Mouse (Mus musculus) liver, embryonic 14.5 days (tissue): ENCODE measurements around the gene Olfr878.

ENCODE experiments used
- CTCF ChIP-seq: IDR thresholded peaks from 2 replicates; pipeline ENCODE4 v1.5.1; 2016; ENCODE audit warnings: antibody characterized with exemption, low read depth, control low read depth
- EP300 ChIP-seq: IDR thresholded peaks from 2 replicates; pipeline ENCODE4 v1.6.1; 2016; ENCODE audit warnings: antibody characterized with exemption, low read depth

- TF ChIP-seq EP300 (no peak), CTCF (no peak)
These were observed 46.1 kb upstream of the Olfr878 start for GRCm38 (mm10) chr9:37871536-37871935.
